Mouse (Mus musculus) heart, embryonic 15.5 days (tissue): ENCODE measurements around the gene Ugt1a5. TPM values are rescaled to one million over a fixed set of nuclear protein-coding genes. Genes with fewer than 3 reads are reported as not detected.

ENCODE experiments used
- ATAC-seq: fragments of 200-750 bp; cut with Nextera tagmentation; replicated peaks from 2 replicates; pipeline ENCODE4 v1.8.0; 2017; ENCODE audit warnings: low read depth, moderate TSS enrichment; ENCODE audit not compliant: insufficient number of reproducible peaks, insufficient read depth, low FRiP score
- H3K27ac ChIP-seq: fragments of 300-500 bp; sonication (generic); 2 replicates; pipeline ENCODE4 v1.5.1; 2015; ENCODE audit warnings: mild to moderate bottlenecking, inconsistent platforms
- H3K27me3 ChIP-seq: fragments of 300-500 bp; sonication (generic); 2 replicates; pipeline ENCODE4 v1.6.1; 2015; ENCODE audit warnings: inconsistent platforms
- H3K36me3 ChIP-seq: fragments of 300-500 bp; sonication (generic); 2 replicates; pipeline ENCODE4 v1.6.1; 2015; ENCODE audit warnings: mild to moderate bottlenecking, inconsistent platforms
- H3K4me1 ChIP-seq: fragments of 300-500 bp; sonication (generic); replicated peaks from 2 replicates; pipeline ENCODE4 v1.6.1; 2015; ENCODE audit warnings: inconsistent platforms
- H3K4me2 ChIP-seq: fragments of 300-500 bp; sonication (generic); 2 replicates; pipeline ENCODE4 v1.6.1; 2015; ENCODE audit warnings: inconsistent platforms, mild to moderate bottlenecking, moderate library complexity
- H3K4me3 ChIP-seq: fragments of 300-500 bp; sonication (generic); 2 replicates; pipeline ENCODE4 v1.5.1; 2015; ENCODE audit warnings: mild to moderate bottlenecking, inconsistent platforms
- H3K9ac ChIP-seq: fragments of 300-500 bp; sonication (generic); 2 replicates; pipeline ENCODE4 v1.6.1; 2015; ENCODE audit warnings: mild to moderate bottlenecking, inconsistent platforms
- H3K9me3 ChIP-seq: fragments of 300-500 bp; sonication (generic); replicated peaks from 2 replicates; pipeline ENCODE4 v1.6.1; 2016; ENCODE audit warnings: inconsistent platforms
- WGBS: fragments of 180-500 bp; shearing (Covaris S2); methylation state at CpG from one replicate; pipeline ENCODE4 v1.1.7; 2015; ENCODE audit warnings: mixed read lengths; 5-methylcytosine and 5-hydroxymethylcytosine counted together
- polyA plus RNA-seq: library from polyadenylated mRNA; unstranded; fragments of >200 nt; fragmentation: Nextera tagmentation; extraction: Ambion mirVana; gene quantifications from 2 replicates; pipeline ENCODE4 v1.2.1, GENCODE M21; 2015

The Ugt1a5 gene
- polyA plus RNA-seq, 1 experiment from 2014 or later, result not detected

DNA sequence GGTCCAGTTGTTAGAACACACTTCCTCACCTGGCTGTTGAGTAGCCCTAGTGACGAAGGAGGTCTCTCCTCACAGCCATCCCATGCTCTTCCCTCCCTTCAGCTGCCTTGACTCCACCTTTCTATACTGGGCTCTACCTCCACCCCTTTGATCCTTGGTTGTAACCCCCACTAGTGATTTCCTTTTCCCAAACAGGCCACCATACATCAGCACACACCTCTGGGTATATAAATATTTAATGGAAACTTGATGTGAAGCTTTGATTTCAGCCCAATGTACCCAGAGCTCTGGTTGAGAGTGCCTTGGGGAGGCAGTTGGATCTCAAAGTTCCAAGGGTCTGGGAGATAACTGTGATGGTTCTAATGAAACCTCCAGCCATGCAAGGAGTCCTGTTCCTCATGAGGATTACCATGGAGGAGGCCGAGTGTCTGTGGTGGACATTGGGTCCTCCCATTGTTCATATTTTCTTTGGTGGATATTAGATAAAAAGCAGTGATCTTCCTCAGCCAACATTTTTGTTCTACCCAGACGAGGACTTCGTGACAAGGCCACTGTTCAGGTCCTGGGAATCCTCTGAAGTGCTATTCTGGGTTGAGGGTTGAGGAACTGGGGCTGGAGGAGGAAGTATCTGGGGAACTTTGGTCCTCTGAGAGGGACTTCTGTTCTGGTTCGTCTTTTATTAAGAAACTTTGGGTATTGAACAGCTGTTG, 61.0 kb downstream of the Ugt1a5 start, which contains the start of gene Mroh2a:
Mroh2a (plus strand) TSS at position 317 of the 710 bp plus-strand sequence.
- Histone ChIP-seq H3K27ac (no peak within 1 kb of the TSS), H3K9ac (no peak within 1 kb of the TSS), H3K36me3 (no peaks in the 10 kb centered on the region), H3K4me1 (no peaks in the 10 kb centered on the region), H3K27me3 (no peaks in the 10 kb centered on the region), H3K4me2 (no peak within 1 kb of the TSS), H3K4me3 (no peak within 1 kb of the TSS), H3K9me3 (peaks cover 48% of the 10 kb centered on the region)
- no peak for ATAC-seq
- WGBS, result 46% methylated on average over 5 of the region's 5 CpGs

GRCm38 (mm10) chr1:88227482-88227881, 61.7 kb downstream of the Ugt1a5 start:
- 52% methylated on average over 2 of the region's 2 CpGs for WGBS

DNA sequence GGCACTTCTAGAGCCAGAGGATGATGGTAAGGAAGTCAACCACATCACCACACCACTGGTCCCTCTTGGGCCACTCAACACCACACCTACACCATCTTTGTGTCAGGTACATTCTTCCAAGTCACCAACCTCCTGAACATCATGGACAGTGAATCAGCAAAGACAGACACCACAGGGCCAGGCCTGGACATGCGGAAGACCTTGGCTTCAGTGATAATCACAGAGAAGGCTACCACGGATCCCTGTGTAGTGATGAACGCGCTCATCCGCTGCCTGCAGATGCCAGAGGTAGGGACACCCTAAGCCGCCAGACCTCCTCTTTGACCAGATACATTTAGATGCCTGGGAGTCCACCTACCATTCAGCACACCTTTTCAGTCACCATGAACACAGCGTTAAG, 62.3 kb downstream of the Ugt1a5 start:
- 66% methylated on average over 7 of the region's 7 CpGs for WGBS

More at GRCm38 (mm10) chr1:88227482-88227881, 61.7 kb downstream of the Ugt1a5 start:
- Histone ChIP-seq H3K36me3 (no peaks in the 10 kb centered on the region), H3K9ac (no peak overlapping the region), H3K4me1 (no peaks in the 10 kb centered on the region), H3K4me2 (no peak overlapping the region), H3K4me3 (no peak overlapping the region), H3K9me3 (peaks cover 49% of the 10 kb centered on the region), H3K27ac (no peak overlapping the region), H3K27me3 (no peaks in the 10 kb centered on the region)
- ATAC-seq, result no peak

GRCm38 (mm10) chr1:88229566-88229965, 63.8 kb downstream of the Ugt1a5 start:
- H3K9me3 ChIP-seq, result peaks cover 66% of the 10 kb centered on the region
- H3K4me2 ChIP-seq, result no peak overlapping the region
- ATAC-seq, result no peak

More for the DNA sequence above, 62.3 kb downstream of the Ugt1a5 start:
- Histone ChIP-seq H3K9me3 (peaks cover 55% of the 10 kb centered on the region), H3K4me1 (no peaks in the 10 kb centered on the region), H3K4me3 (no peak overlapping the region), H3K27ac (no peak overlapping the region), H3K27me3 (no peaks in the 10 kb centered on the region), H3K4me2 (no peak overlapping the region), H3K9ac (no peak overlapping the region), H3K36me3 (no peaks in the 10 kb centered on the region)
- ATAC-seq, result no peak

GRCm38 (mm10) chr1:88229986-88230385, 64.2 kb downstream of the Ugt1a5 start:
- no peak overlapping the region for H3K9ac ChIP-seq
- H3K27ac ChIP-seq, result no peak overlapping the region
- no peaks in the 10 kb centered on the region for H3K36me3 ChIP-seq
- H3K9me3 ChIP-seq, result peaks cover 69% of the 10 kb centered on the region
- H3K4me2 ChIP-seq, result no peak overlapping the region
- H3K27me3 ChIP-seq, result no peaks in the 10 kb centered on the region
- no peak for ATAC-seq
- 75% methylated on average over 5 of the region's 5 CpGs for WGBS
- no peak overlapping the region for H3K4me3 ChIP-seq
- no peaks in the 10 kb centered on the region for H3K4me1 ChIP-seq

More at GRCm38 (mm10) chr1:88229566-88229965, 63.8 kb downstream of the Ugt1a5 start:
- H3K27ac ChIP-seq, result no peak overlapping the region
- H3K4me1 ChIP-seq, result no peaks in the 10 kb centered on the region
- H3K36me3 ChIP-seq, result no peaks in the 10 kb centered on the region
- no peak overlapping the region for H3K9ac ChIP-seq
- no peak overlapping the region for H3K4me3 ChIP-seq
- no peaks in the 10 kb centered on the region for H3K27me3 ChIP-seq
- 68% methylated on average over 3 of the region's 3 CpGs for WGBS

DNA sequence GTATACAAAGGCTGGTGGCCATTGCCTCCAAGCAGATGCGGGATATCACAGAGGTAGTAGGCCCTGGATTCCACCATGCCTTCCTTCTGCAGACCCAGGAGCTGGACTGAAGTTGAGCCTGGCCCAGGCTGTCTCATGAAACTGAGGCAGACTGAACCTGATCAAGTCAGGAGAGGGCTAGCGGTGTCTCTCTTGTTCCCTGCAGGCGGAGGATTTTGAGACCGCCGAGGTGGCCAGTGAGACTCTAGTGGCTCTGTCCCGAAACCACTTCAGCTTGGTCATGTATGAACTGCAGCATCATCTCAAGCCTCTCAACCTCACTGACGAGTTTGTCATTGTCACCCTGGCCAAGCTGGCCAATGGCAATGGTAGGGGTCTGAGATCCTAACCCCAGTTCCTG, 64.6 kb downstream of the Ugt1a5 start:
- Histone ChIP-seq H3K27ac (no peak overlapping the region), H3K9ac (no peak overlapping the region), H3K4me1 (no peaks in the 10 kb centered on the region), H3K9me3 (peaks cover 72% of the 10 kb centered on the region), H3K27me3 (no peaks in the 10 kb centered on the region), H3K4me3 (no peak overlapping the region), H3K36me3 (no peaks in the 10 kb centered on the region), H3K4me2 (no peak overlapping the region)
- WGBS, result 69% methylated on average over 7 of the region's 7 CpGs
- ATAC-seq, result no peak

- peaks cover 66% of the 10 kb centered on the region for H3K9me3 ChIP-seq
- no peaks in the 10 kb centered on the region for H3K27me3 ChIP-seq
- WGBS, result 66% methylated on average over 6 of the region's 6 CpGs
- no peak overlapping the region for H3K4me2 ChIP-seq
- ATAC-seq, result no peak
- no peaks in the 10 kb centered on the region for H3K36me3 ChIP-seq
- no peak overlapping the region for H3K4me3 ChIP-seq
- no peaks in the 10 kb centered on the region for H3K4me1 ChIP-seq
- H3K27ac ChIP-seq, result no peak overlapping the region
- no peak overlapping the region for H3K9ac ChIP-seq
Observed at GRCm38 (mm10) chr1:88230981-88231802, 65.4 kb downstream of the Ugt1a5 start.

DNA sequence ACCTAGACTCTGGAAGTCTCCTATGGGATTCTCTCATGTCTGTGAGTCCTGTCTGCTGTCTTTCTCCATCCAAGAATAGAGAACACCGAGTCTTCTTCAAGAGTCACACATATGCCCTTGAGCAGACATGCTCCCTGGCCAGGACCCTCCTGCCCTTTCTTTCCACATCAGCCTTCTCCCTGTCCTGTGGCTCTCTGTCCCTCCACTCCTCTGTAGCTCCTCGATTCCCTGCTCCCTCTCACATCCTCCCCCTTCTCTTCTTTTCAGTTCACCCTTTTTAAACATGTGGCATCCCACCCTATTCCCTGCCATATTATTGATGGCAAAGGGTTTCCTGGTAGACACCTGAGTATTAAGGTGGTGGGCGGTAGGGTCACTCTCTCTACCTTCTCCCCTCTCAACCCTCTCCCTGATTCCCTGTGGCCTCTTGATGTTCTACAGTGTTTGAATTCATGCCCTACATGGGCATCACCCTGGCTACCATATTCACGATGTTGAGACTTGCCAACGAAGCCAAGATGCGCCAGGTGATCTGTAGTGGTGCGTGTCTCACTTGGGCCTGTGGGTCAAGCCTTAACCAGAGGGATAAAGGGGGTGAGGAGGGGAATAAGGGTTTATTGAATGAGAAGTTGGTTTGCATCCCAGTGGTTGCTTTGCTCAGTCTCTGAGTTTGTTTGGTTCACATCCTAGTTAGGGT, 66.1 kb downstream of the Ugt1a5 start:
- Histone ChIP-seq H3K9ac (no peak overlapping the region), H3K4me2 (no peak overlapping the region), H3K4me1 (no peaks in the 10 kb centered on the region), H3K4me3 (no peak overlapping the region), H3K27me3 (no peaks in the 10 kb centered on the region), H3K27ac (no peak overlapping the region), H3K36me3 (no peaks in the 10 kb centered on the region), H3K9me3 (peaks cover 62% of the 10 kb centered on the region)
- 57% methylated on average over 7 of the region's 7 CpGs for WGBS
- no peak for ATAC-seq

GRCm38 (mm10) chr1:88232664-88233380, 67.0 kb downstream of the Ugt1a5 start:
- no peak overlapping the region for H3K9ac ChIP-seq
- WGBS, result 48% methylated on average over 3 of the region's 3 CpGs
- no peak overlapping the region for H3K27ac ChIP-seq
- no peak overlapping the region for H3K4me2 ChIP-seq
- no peaks in the 10 kb centered on the region for H3K36me3 ChIP-seq
- no peak overlapping the region for H3K4me3 ChIP-seq
- peaks cover 61% of the 10 kb centered on the region for H3K9me3 ChIP-seq
- no peak for ATAC-seq
- H3K27me3 ChIP-seq, result no peaks in the 10 kb centered on the region
- no peaks in the 10 kb centered on the region for H3K4me1 ChIP-seq

- Histone ChIP-seq H3K4me1 (no peaks in the 10 kb centered on the region), H3K9me3 (peaks cover 64% of the 10 kb centered on the region), H3K9ac (no peak overlapping the region), H3K4me3 (no peak overlapping the region), H3K4me2 (no peak overlapping the region), H3K27me3 (no peaks in the 10 kb centered on the region), H3K36me3 (no peaks in the 10 kb centered on the region), H3K27ac (no peak overlapping the region)
- ATAC-seq, result no peak
- WGBS, result 60% methylated on average over 14 of the region's 14 CpGs
Observed at GRCm38 (mm10) chr1:88233421-88234247, 67.8 kb downstream of the Ugt1a5 start.
